Mouse (Mus musculus): ENCODE measurements at regions not wholly inside any gene's neighbourhood (a gene's known extent, or its start where the extent isn't known, plus 50 kb on each side); places are given as distances from the start of the nearest gene placed in this dataset.

- TF ChIP-seq CTCF (IDR thresholded peaks at IDR 0.05; ENCODE audit: low read depth): no peak
- TF ChIP-seq EP300 (IDR thresholded peaks at IDR 0.05; ENCODE audit: low read depth): no peak
Measured at GRCm38 (mm10) chr15:25558240-25558639, 64.1 kb upstream of the Myo10 start.
